In the genomic region with DNA sequence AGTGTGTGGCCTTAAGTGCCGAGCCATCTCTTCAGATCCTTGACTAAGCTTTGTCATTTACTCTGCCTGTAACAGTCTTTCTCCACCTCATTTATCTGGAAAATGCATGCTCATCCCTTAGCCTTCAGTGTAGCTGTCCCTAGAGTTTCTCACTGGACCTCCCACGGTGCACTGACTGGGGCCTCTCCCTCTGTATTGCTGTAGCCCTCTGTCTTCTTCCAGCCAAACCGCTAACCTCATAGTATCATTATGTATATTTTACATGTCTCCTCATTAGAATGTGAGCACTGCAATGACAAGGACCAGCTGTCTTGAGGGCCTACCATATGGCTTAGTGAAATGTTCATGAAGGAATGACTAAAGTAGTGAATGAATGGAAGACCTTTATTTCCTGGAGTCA, we compare ENCODE assay signal across 17 mouse cellular contexts.
DNase-seq lines count a peak whose midpoint lies in the region; ATAC-seq and TF ChIP-seq lines count a peak whose summit lies in the region.
"Had no signal": no experiment of that assay in that cellular context is flagged by ENCODE, and none has a peak within 500 bp of the region (broad histone marks: within the 10 kb centered on the region; RNA-seq: fewer than 3 reads in every experiment).

No protein-coding gene starts in this region.

- no peak for TF ChIP-seq EP300 in stomach, postnatal 0 days (optimal IDR thresholded peaks at IDR 0.05)

- H3K9me3 ChIP-seq in intestine, embryonic 15.5 days, result no peaks in the 10 kb centered on the region
- H3K9me3 ChIP-seq in intestine, postnatal 0 days (ENCODE audit: control insufficient read depth), result no peaks in the 10 kb centered on the region
- H3K9me3 ChIP-seq in lung, embryonic 14.5 days (ENCODE audit: low read depth, low read length), result no peaks in the 10 kb centered on the region
- H3K9me3 ChIP-seq in stomach, embryonic 14.5 days (ENCODE audit: control insufficient read depth, low read depth, low read length), result no peaks in the 10 kb centered on the region
- no peaks in the 10 kb centered on the region for H3K9me3 ChIP-seq in stomach, postnatal 0 days (ENCODE audit: control insufficient read depth, low read length)
- H3K9me3 ChIP-seq: embryonic facial prominence, embryonic 10.5 days; forebrain, embryonic 13.5 days; heart, embryonic 13.5 days had no signal

- H3K36me3 ChIP-seq in intestine, embryonic 15.5 days, result no peaks in the 10 kb centered on the region
- H3K36me3 ChIP-seq in intestine, postnatal 0 days (ENCODE audit: control insufficient read depth, insufficient read depth), result no peaks in the 10 kb centered on the region
- no peaks in the 10 kb centered on the region for H3K36me3 ChIP-seq in lung, embryonic 14.5 days (ENCODE audit: insufficient read depth)
- H3K36me3 ChIP-seq in stomach, embryonic 14.5 days (ENCODE audit: control insufficient read depth, insufficient read depth, low read length), result no peaks in the 10 kb centered on the region
- H3K36me3 ChIP-seq in stomach, postnatal 0 days (ENCODE audit: control insufficient read depth, insufficient read depth, low read length), result no peaks in the 10 kb centered on the region
- H3K36me3 ChIP-seq: embryonic facial prominence, embryonic 10.5 days; heart, embryonic 13.5 days had no signal

- no peak for TF ChIP-seq POLR2A in lung, adult 2 months (IDR thresholded peaks at IDR 0.05; ENCODE audit: borderline replicate concordance, extremely low read depth, low read depth, low read length)

- no peaks in the 10 kb centered on the region for H3K27me3 ChIP-seq in intestine, embryonic 15.5 days (replicated peaks)
- no peaks in the 10 kb centered on the region for H3K27me3 ChIP-seq in intestine, postnatal 0 days (replicated peaks; ENCODE audit: control insufficient read depth, insufficient read depth, low read length)
- no peaks in the 10 kb centered on the region for H3K27me3 ChIP-seq in lung, embryonic 14.5 days (ENCODE audit: insufficient read depth, low read length)
- no peaks in the 10 kb centered on the region for H3K27me3 ChIP-seq in stomach, embryonic 14.5 days (ENCODE audit: control insufficient read depth, insufficient read depth, low read length)
- no peaks in the 10 kb centered on the region for H3K27me3 ChIP-seq in stomach, postnatal 0 days (ENCODE audit: control insufficient read depth, insufficient read depth, low read length)
- H3K27me3 ChIP-seq: forebrain, embryonic 13.5 days; heart, embryonic 13.5 days had no signal

- H3K4me3 ChIP-seq in intestine, embryonic 15.5 days (replicated peaks), result no peak overlapping the region
- no peak overlapping the region for H3K4me3 ChIP-seq in intestine, postnatal 0 days (ENCODE audit: low read depth, low read length)
- H3K4me3 ChIP-seq in lung, embryonic 14.5 days (ENCODE audit: low read depth, low read length), result no peak overlapping the region
- H3K4me3 ChIP-seq in lung, adult 2 months (replicated peaks; ENCODE audit: extremely low read depth, low read depth, low read length), result no peak overlapping the region
- H3K4me3 ChIP-seq in stomach, embryonic 14.5 days (ENCODE audit: low read depth, low read length), result no peak overlapping the region
- H3K4me3 ChIP-seq in stomach, postnatal 0 days (ENCODE audit: low read depth, low read length), result no peak overlapping the region
- H3K4me3 ChIP-seq: embryonic facial prominence, embryonic 10.5 days; forebrain, embryonic 13.5 days; heart, embryonic 13.5 days had no signal

- no peak overlapping the region for H3K27ac ChIP-seq in intestine, embryonic 15.5 days
- H3K27ac ChIP-seq in intestine, postnatal 0 days (ENCODE audit: low read depth, low read length), result no peak overlapping the region
- H3K27ac ChIP-seq in lung, embryonic 14.5 days (ENCODE audit: low read depth), result no peak overlapping the region
- no peak overlapping the region for H3K27ac ChIP-seq in stomach, embryonic 14.5 days (ENCODE audit: low read length)
- no peak overlapping the region for H3K27ac ChIP-seq in stomach, postnatal 0 days (replicated peaks)
- H3K27ac ChIP-seq: embryonic facial prominence, embryonic 10.5 days; forebrain, embryonic 13.5 days; heart, embryonic 13.5 days had no signal

- TF ChIP-seq CTCF in intestine, postnatal 0 days (IDR thresholded peaks at IDR 0.05; ENCODE audit: low read depth), result no peak
- TF ChIP-seq CTCF in lung, embryonic 14.5 days (IDR thresholded peaks at IDR 0.05; ENCODE audit: low read depth), result no peak
- no peak for TF ChIP-seq CTCF in lung, adult 2 months (IDR thresholded peaks at IDR 0.05; ENCODE audit: insufficient read depth, low read length)
- no peak for TF ChIP-seq CTCF in stomach, postnatal 0 days (IDR thresholded peaks at IDR 0.05; ENCODE audit: low read depth)

- 0 out of 2 replicates have a peak, but pooled peaks have one; percentile 28 for ATAC-seq in intestine, embryonic 15.5 days
- no peak for ATAC-seq in intestine, postnatal 0 days
- peak; percentile 98 for ATAC-seq in lung, embryonic 14.5 days (ENCODE audit: insufficient read depth)
- ATAC-seq in stomach, embryonic 14.5 days (ENCODE audit: insufficient number of reproducible peaks, insufficient read depth, low FRiP score, low read depth), result peak; percentile 53; the same call in 1 of the 2 replicates
- ATAC-seq in stomach, postnatal 0 days (ENCODE audit: low FRiP score, low TSS enrichment), result no peak
- ATAC-seq: forebrain, embryonic 13.5 days; forebrain, postnatal 0 days had no signal

- H3K4me1 ChIP-seq in intestine, embryonic 15.5 days (replicated peaks), result no peaks in the 10 kb centered on the region
- no peaks in the 10 kb centered on the region for H3K4me1 ChIP-seq in intestine, postnatal 0 days (replicated peaks; ENCODE audit: control insufficient read depth, insufficient read depth, low read length)
- H3K4me1 ChIP-seq in lung, embryonic 14.5 days (ENCODE audit: insufficient read depth), result no peaks in the 10 kb centered on the region
- H3K4me1 ChIP-seq in lung, adult 2 months (ENCODE audit: control insufficient read depth, insufficient read depth, low read length), result no peaks in the 10 kb centered on the region
- no peaks in the 10 kb centered on the region for H3K4me1 ChIP-seq in stomach, embryonic 14.5 days (ENCODE audit: control insufficient read depth, insufficient read depth, low read length)
- no peaks in the 10 kb centered on the region for H3K4me1 ChIP-seq in stomach, postnatal 0 days (replicated peaks; ENCODE audit: control insufficient read depth, insufficient read depth)
- H3K4me1 ChIP-seq: forebrain, embryonic 13.5 days; heart, embryonic 13.5 days had no signal

- H3K9ac ChIP-seq in intestine, embryonic 15.5 days, result no peak overlapping the region
- H3K9ac ChIP-seq in intestine, postnatal 0 days (ENCODE audit: low read depth, low read length), result no peak overlapping the region
- H3K9ac ChIP-seq in lung, embryonic 14.5 days, result no peak overlapping the region
- no peak overlapping the region for H3K9ac ChIP-seq in stomach, embryonic 14.5 days (replicated peaks; ENCODE audit: low read depth, low read length)
- no peak overlapping the region for H3K9ac ChIP-seq in stomach, postnatal 0 days (ENCODE audit: low read length)
- H3K9ac ChIP-seq: forebrain, embryonic 13.5 days; forebrain, postnatal 0 days; heart, embryonic 13.5 days had no signal

- no peak overlapping the region for H3K4me2 ChIP-seq in intestine, embryonic 15.5 days (replicated peaks)
- H3K4me2 ChIP-seq in intestine, postnatal 0 days (replicated peaks; ENCODE audit: low read depth), result no peak overlapping the region
- no peak overlapping the region for H3K4me2 ChIP-seq in lung, embryonic 14.5 days
- H3K4me2 ChIP-seq in stomach, embryonic 14.5 days (replicated peaks; ENCODE audit: low read depth, low read length), result no peak overlapping the region
- H3K4me2 ChIP-seq in stomach, postnatal 0 days (replicated peaks; ENCODE audit: low read depth), result no peak overlapping the region
- H3K4me2 ChIP-seq: forebrain, embryonic 13.5 days; heart, embryonic 13.5 days had no signal

- 70% methylated on average over 3 of the region's 3 CpGs for WGBS in intestine, embryonic 15.5 days
- 61% methylated on average over 3 of the region's 3 CpGs for WGBS in intestine, postnatal 0 days
- 38% methylated on average over 3 of the region's 3 CpGs for WGBS in lung, embryonic 14.5 days
- WGBS in lung, adult 2 months, result 64% methylated on average over 3 of the region's 3 CpGs
- 60% methylated on average over 3 of the region's 3 CpGs for WGBS in stomach, embryonic 14.5 days
- WGBS in stomach, postnatal 0 days, result 63% methylated on average over 3 of the region's 3 CpGs

- DNase-seq in lung, embryonic 14.5 days, result peak; percentile 75
- DNase-seq in lung, adult 2 months, result no peak
- no peak for DNase-seq in stomach, postnatal 0 days (ENCODE audit: low spot score)
- DNase-seq in urinary bladder, postnatal 4 days (ENCODE audit: low spot score in 2 of 2), result no peak
- DNase-seq: adrenal gland, postnatal 10 days; cerebellum, adult 11-12 months; cerebellum, adult 9-11 months; cerebellum, postnatal 36 days; forebrain, postnatal 0 days; gastrocnemius, postnatal 14 days; heart, postnatal 36 days had no signal

Comparison
In these comparisons a context has a peak if more than half of its experiments do, and no peak if none do; other contexts are left out.
1. ATAC-seq: peak in intestine, embryonic 15.5 days (single experiment), lung, embryonic 14.5 days (single experiment) and stomach, embryonic 14.5 days (single experiment); none in intestine, postnatal 0 days (single experiment) and stomach, postnatal 0 days (single experiment).